Mouse (Mus musculus) heart, embryonic 12.5 days (tissue): ENCODE results near the gene Mrps27. TPM values are rescaled to one million over a fixed set of nuclear protein-coding genes. Genes with fewer than 3 reads are reported as not detected.

Source experiments
- ATAC-seq: fragments of 200-750 bp; cut with Nextera tagmentation; 2 replicates; pipeline ENCODE4 v1.8.0; 2017; ENCODE audit warnings: moderate TSS enrichment, moderate library complexity; ENCODE audit not compliant: insufficient number of reproducible peaks, low FRiP score
- H3K27ac ChIP-seq: fragments of 300-500 bp; sonication (generic); 2 replicates; pipeline ENCODE4 v1.5.1; 2016; ENCODE audit warnings: mild to moderate bottlenecking, moderate library complexity; ENCODE audit not compliant: poor library complexity, severe bottlenecking
- H3K27me3 ChIP-seq: fragments of 300-500 bp; sonication (generic); replicated peaks from 2 replicates; pipeline ENCODE4 v1.6.1; 2016; ENCODE audit warnings: mild to moderate bottlenecking, moderate library complexity
- H3K36me3 ChIP-seq: fragments of 300-500 bp; sonication (generic); 2 replicates; pipeline ENCODE4 v1.6.1; 2016; ENCODE audit warnings: mild to moderate bottlenecking, moderate library complexity
- H3K4me1 ChIP-seq: fragments of 300-500 bp; sonication (generic); replicated peaks from 2 replicates; pipeline ENCODE4 v1.6.1; 2016; ENCODE audit warnings: mild to moderate bottlenecking
- H3K4me2 ChIP-seq: fragments of 300-500 bp; sonication (generic); 2 replicates; pipeline ENCODE4 v1.6.1; 2016; ENCODE audit warnings: mild to moderate bottlenecking, moderate library complexity
- H3K4me3 ChIP-seq: fragments of 300-500 bp; sonication (generic); 2 replicates; pipeline ENCODE4 v1.5.1; 2016; ENCODE audit warnings: mild to moderate bottlenecking
- H3K9ac ChIP-seq: fragments of 300-500 bp; sonication (generic); 2 replicates; pipeline ENCODE4 v1.6.1; 2016; ENCODE audit warnings: mild to moderate bottlenecking, moderate library complexity
- H3K9me3 ChIP-seq: fragments of 300-500 bp; sonication (generic); replicated peaks from 2 replicates; pipeline ENCODE4 v1.6.1; 2016; ENCODE audit warnings: mild to moderate bottlenecking, moderate library complexity
- WGBS: fragments of 180-500 bp; shearing (Covaris S2); methylation state at CpG from one replicate; pipeline ENCODE4 v1.1.7; 2016; 5-methylcytosine and 5-hydroxymethylcytosine counted together
- polyA plus RNA-seq: library from polyadenylated mRNA; unstranded; fragments of >200 nt; fragmentation: Nextera tagmentation; extraction: Ambion mirVana; gene quantifications from 2 replicates; pipeline ENCODE4 v1.2.1, GENCODE M21; 2016

Gene Mrps27
- polyA plus RNA-seq, 1 experiment from 2014 or later, result 72.6 TPM

- H3K27ac ChIP-seq, result no peak overlapping the region
Measured at GRCm38 (mm10) chr13:99441700-99442433, 97.3 kb downstream of the Mrps27 start.

GRCm38 (mm10) chr13:99442434-99443249, 98.1 kb downstream of the Mrps27 start:
- no peaks in the 10 kb centered on the region for H3K27me3 ChIP-seq
- no peaks in the 10 kb centered on the region for H3K9me3 ChIP-seq
- no peak overlapping the region for H3K27ac ChIP-seq
- no peak for ATAC-seq
- no peak overlapping the region for H3K4me3 ChIP-seq
- peaks cover 22% of the 10 kb centered on the region for H3K4me1 ChIP-seq
- H3K9ac ChIP-seq, result no peak overlapping the region
- peaks cover 52% of the 10 kb centered on the region for H3K36me3 ChIP-seq
- 77% methylated on average over 12 of the region's 12 CpGs for WGBS
- H3K4me2 ChIP-seq, result no peak overlapping the region

More at GRCm38 (mm10) chr13:99441700-99442433, 97.3 kb downstream of the Mrps27 start:
- H3K9ac ChIP-seq, result no peak overlapping the region
- peaks cover 14% of the 10 kb centered on the region for H3K4me1 ChIP-seq
- no peak for ATAC-seq
- peaks cover 57% of the 10 kb centered on the region for H3K36me3 ChIP-seq
- H3K9me3 ChIP-seq, result no peaks in the 10 kb centered on the region
- 77% methylated on average over 18 of the region's 18 CpGs for WGBS
- no peaks in the 10 kb centered on the region for H3K27me3 ChIP-seq
- H3K4me3 ChIP-seq, result no peak overlapping the region
- no peak overlapping the region for H3K4me2 ChIP-seq

- 81% methylated on average over 7 of the region's 7 CpGs for WGBS
Measured at GRCm38 (mm10) chr13:99443484-99444175, 99.0 kb downstream of the Mrps27 start.

GRCm38 (mm10) chr13:99444431-99444871, 99.9 kb downstream of the Mrps27 start:
- H3K9ac ChIP-seq, result no peak overlapping the region
- no peaks in the 10 kb centered on the region for H3K27me3 ChIP-seq
- no peak for ATAC-seq
- H3K4me2 ChIP-seq, result no peak overlapping the region
- H3K4me3 ChIP-seq, result no peak overlapping the region
- no peaks in the 10 kb centered on the region for H3K9me3 ChIP-seq
- WGBS, result 35% methylated on average over 10 of the region's 10 CpGs
- peaks cover 22% of the 10 kb centered on the region for H3K4me1 ChIP-seq
- peaks cover 44% of the 10 kb centered on the region for H3K36me3 ChIP-seq
- H3K27ac ChIP-seq, result no peak overlapping the region

More at GRCm38 (mm10) chr13:99443484-99444175, 99.0 kb downstream of the Mrps27 start:
- Histone ChIP-seq H3K4me3 (no peak overlapping the region), H3K9me3 (no peaks in the 10 kb centered on the region), H3K27me3 (no peaks in the 10 kb centered on the region), H3K4me1 (peaks cover 21% of the 10 kb centered on the region), H3K9ac (no peak overlapping the region), H3K4me2 (no peak overlapping the region), H3K36me3 (peaks cover 49% of the 10 kb centered on the region), H3K27ac (no peak overlapping the region)
- ATAC-seq, result no peak

- H3K27me3 ChIP-seq, result no peaks in the 10 kb centered on the region
- WGBS, result 13% methylated on average over 6 of the region's 6 CpGs
- H3K9me3 ChIP-seq, result no peaks in the 10 kb centered on the region
- H3K4me1 ChIP-seq, result peaks cover 26% of the 10 kb centered on the region
- H3K4me3 ChIP-seq, result no peak overlapping the region
- H3K36me3 ChIP-seq, result peaks cover 40% of the 10 kb centered on the region
- H3K4me2 ChIP-seq, result no peak overlapping the region
- H3K27ac ChIP-seq, result no peak overlapping the region
- no peak; the same call in 1 of the 2 replicates for ATAC-seq
- no peak overlapping the region for H3K9ac ChIP-seq
Measured at GRCm38 (mm10) chr13:99444880-99445279, 100.3 kb downstream of the Mrps27 start.

- no peak overlapping the region for H3K4me3 ChIP-seq
- no peaks in the 10 kb centered on the region for H3K9me3 ChIP-seq
- H3K9ac ChIP-seq, result no peak overlapping the region
- ATAC-seq, result no peak
- H3K27me3 ChIP-seq, result no peaks in the 10 kb centered on the region
- no peak overlapping the region for H3K27ac ChIP-seq
- H3K36me3 ChIP-seq, result peaks cover 21% of the 10 kb centered on the region
- H3K4me2 ChIP-seq, result no peak overlapping the region
- WGBS, result 77% methylated on average over 7 of the region's 7 CpGs
- H3K4me1 ChIP-seq, result peaks cover 35% of the 10 kb centered on the region
Measured at GRCm38 (mm10) chr13:99447002-99447401, 102.4 kb downstream of the Mrps27 start.

- Histone ChIP-seq H3K9ac (no peak overlapping the region), H3K4me1 (peaks cover 35% of the 10 kb centered on the region), H3K9me3 (no peaks in the 10 kb centered on the region), H3K36me3 (peaks cover 15% of the 10 kb centered on the region; the same call in 1 of the 2 replicates), H3K27ac (no peak overlapping the region), H3K4me3 (no peak overlapping the region), H3K27me3 (no peaks in the 10 kb centered on the region), H3K4me2 (no peak overlapping the region)
- no peak for ATAC-seq
- 67% methylated on average over 11 of the region's 11 CpGs for WGBS
Measured at GRCm38 (mm10) chr13:99447403-99448199, 103.0 kb downstream of the Mrps27 start.

GRCm38 (mm10) chr13:99448278-99448677, 103.7 kb downstream of the Mrps27 start:
- Histone ChIP-seq H3K36me3 (peaks cover 11% of the 10 kb centered on the region; the same call in 1 of the 2 replicates), H3K4me1 (peaks cover 35% of the 10 kb centered on the region), H3K9ac (no peak overlapping the region), H3K27ac (no peak overlapping the region), H3K4me2 (no peak overlapping the region), H3K27me3 (no peaks in the 10 kb centered on the region), H3K4me3 (no peak overlapping the region), H3K9me3 (no peaks in the 10 kb centered on the region)
- no peak for ATAC-seq
- WGBS, result 70% methylated on average over 4 of the region's 4 CpGs

- H3K9me3 ChIP-seq, result no peaks in the 10 kb centered on the region
- 72% methylated on average over 4 of the region's 4 CpGs for WGBS
- ATAC-seq, result no peak
Measured at GRCm38 (mm10) chr13:99449547-99449946, 105.0 kb downstream of the Mrps27 start.

GRCm38 (mm10) chr13:99450766-99451165, 106.2 kb downstream of the Mrps27 start:
- Histone ChIP-seq H3K4me1 (peaks cover 37% of the 10 kb centered on the region), H3K4me2 (no peak overlapping the region), H3K9ac (no peak overlapping the region), H3K27ac (no peak overlapping the region), H3K36me3 (peaks cover 6% of the 10 kb centered on the region; the same call in 1 of the 2 replicates), H3K27me3 (no peaks in the 10 kb centered on the region), H3K4me3 (no peak overlapping the region), H3K9me3 (no peaks in the 10 kb centered on the region)
- 68% methylated on average over 7 of the region's 7 CpGs for WGBS
- no peak for ATAC-seq

More at GRCm38 (mm10) chr13:99449547-99449946, 105.0 kb downstream of the Mrps27 start:
- H3K4me2 ChIP-seq, result no peak overlapping the region
- H3K4me1 ChIP-seq, result peaks cover 32% of the 10 kb centered on the region
- no peak overlapping the region for H3K27ac ChIP-seq
- H3K36me3 ChIP-seq, result peaks cover 6% of the 10 kb centered on the region; the same call in 1 of the 2 replicates
- H3K9ac ChIP-seq, result no peak overlapping the region
- H3K4me3 ChIP-seq, result no peak overlapping the region
- no peaks in the 10 kb centered on the region for H3K27me3 ChIP-seq
